Mouse (Mus musculus): ENCODE measurements at regions not wholly inside any gene's neighbourhood (a gene's known extent, or its start where the extent isn't known, plus 50 kb on each side); places are given as distances from the start of the nearest gene placed in this dataset.

GRCm38 (mm10) chr6:37692758-37693157 is 162.8 kb downstream of the Akr1d1 start:
- Histone ChIP-seq H3K9ac (ENCODE audit: insufficient read depth, low read depth) (no peak overlapping the region), H3K79me2 (replicated peaks; ENCODE audit: control insufficient read depth, extremely low read depth, insufficient read depth, poor library complexity, severe bottlenecking) (no peaks in the 10 kb centered on the region), H3K27ac (ENCODE audit: insufficient read depth, low read depth) (no peak overlapping the region), H3K4me3 (replicated peaks in 1 of 3; ENCODE audit: low read depth in 2 of 3, low read length in 2 of 3, poor library complexity in 1 of 3) (no peak overlapping the region), H3K4me2 (ENCODE audit: insufficient read depth, low read depth, poor library complexity, severe bottlenecking) (no peak overlapping the region), H3K36me3 (replicated peaks in 1 of 2; ENCODE audit: control insufficient read depth in 1 of 2, insufficient read depth in 1 of 2, low read length in 1 of 2) (no peaks in the 10 kb centered on the region), H3K9me3 (replicated peaks; ENCODE audit: low read length) (peaks cover 2% of the 10 kb centered on the region), H3K4me1 (ENCODE audit: control insufficient read depth in 1 of 2, insufficient read depth in 2 of 2) (0 out of 4 replicates have a peak, but pooled peaks cover 0 to 9% of the 10 kb centered on the region in 2 experiments), H3K27me3 (replicated peaks) (no peaks in the 10 kb centered on the region)
- no peak for TF ChIP-seq MAX (IDR thresholded peaks at IDR 0.05; ENCODE audit: low read length)
- no peak for TF ChIP-seq NELFE (IDR thresholded peaks at IDR 0.05; ENCODE audit: low read depth, low read length)
- no peak for TF ChIP-seq ZNF384 (IDR thresholded peaks at IDR 0.05; ENCODE audit: low read depth, low read length)
- no peak for TF ChIP-seq POLR2AphosphoS2 (IDR thresholded peaks at IDR 0.05; ENCODE audit: low read depth, low read length)
- TF ChIP-seq ZC3H11A (IDR thresholded peaks at IDR 0.05; ENCODE audit: low read depth, low read length) = no peak
- TF ChIP-seq CTCF (conservative IDR thresholded peaks at IDR 0.05 in 1 of 2, IDR thresholded peaks at IDR 0.05 in 1 of 2; ENCODE audit: low read depth in 2 of 2, low read length in 2 of 2) = no peak
- no peak for TF ChIP-seq MEF2A (IDR thresholded peaks at IDR 0.05; ENCODE audit: borderline replicate concordance, low read depth, low read length)
- TF ChIP-seq MAFK (IDR thresholded peaks at IDR 0.05; ENCODE audit: insufficient replicate concordance, low read length) = no peak
- no peak for TF ChIP-seq RAD21 (IDR thresholded peaks at IDR 0.05; ENCODE audit: low read depth, low read length)
- TF ChIP-seq JUN (IDR thresholded peaks at IDR 0.05; ENCODE audit: insufficient read depth, low read depth, low read length) = no peak
- TF ChIP-seq SIN3A (IDR thresholded peaks at IDR 0.05; ENCODE audit: low read length) = no peak
- TF ChIP-seq PAX5 (IDR thresholded peaks at IDR 0.05; ENCODE audit: low read length) = no peak
- TF ChIP-seq NRF1 (IDR thresholded peaks at IDR 0.05; ENCODE audit: low read depth, low read length) = no peak
- no peak for TF ChIP-seq BHLHE40 (IDR thresholded peaks at IDR 0.05; ENCODE audit: low read depth, low read length)
- TF ChIP-seq MAZ (IDR thresholded peaks at IDR 0.05; ENCODE audit: low read depth, low read length) = no peak
- no peak for TF ChIP-seq E2F4 (IDR thresholded peaks at IDR 0.05; ENCODE audit: insufficient replicate concordance, low read depth, low read length)
- TF ChIP-seq EP300 (IDR thresholded peaks at IDR 0.05; ENCODE audit: low read length) = no peak
- no peak for TF ChIP-seq ZMIZ1 (IDR thresholded peaks at IDR 0.05; ENCODE audit: low read depth, low read length)
- no peak for TF ChIP-seq HCFC1 (IDR thresholded peaks at IDR 0.05; ENCODE audit: low read depth, low read length)
- no peak for DNase-seq (ENCODE audit: extremely low read depth)
- in situ Hi-C loops (cut with MboI; ENCODE audit: low pct_ligation_motif_present, low pct_unique_long_range_greater_than_20kb, low sequenced_read_pairs) (no loop called here), dilution Hi-C loops (cut with MboI; ENCODE audit: extremely low pct_ligation_motif_present, extremely low pct_unique_long_range_greater_than_20kb, low sequenced_read_pairs) (no loop called here)

GRCm38 (mm10) chr6:37696074-37696473 is 166.1 kb downstream of the Akr1d1 start:
- dilution Hi-C loops (cut with MboI; ENCODE audit: extremely low pct_ligation_motif_present, extremely low pct_unique_long_range_greater_than_20kb, low sequenced_read_pairs) = no loop called here
- DNase-seq (ENCODE audit: extremely low read depth) = no peak
- Histone ChIP-seq H3K4me2 (ENCODE audit: insufficient read depth, low read depth, poor library complexity, severe bottlenecking) (no peak overlapping the region), H3K27me3 (replicated peaks) (no peaks in the 10 kb centered on the region), H3K36me3 (replicated peaks in 1 of 2; ENCODE audit: control insufficient read depth in 1 of 2, insufficient read depth in 1 of 2, low read length in 1 of 2) (no peaks in the 10 kb centered on the region), H3K4me1 (ENCODE audit: control insufficient read depth in 1 of 2, insufficient read depth in 2 of 2) (0 out of 4 replicates have a peak, but pooled peaks cover 0 to 9% of the 10 kb centered on the region in 2 experiments), H3K9me3 (replicated peaks; ENCODE audit: low read length) (peaks cover 2% of the 10 kb centered on the region), H3K79me2 (replicated peaks; ENCODE audit: control insufficient read depth, extremely low read depth, insufficient read depth, poor library complexity, severe bottlenecking) (no peaks in the 10 kb centered on the region), H3K4me3 (replicated peaks in 1 of 3; ENCODE audit: low read depth in 2 of 3, low read length in 2 of 3, poor library complexity in 1 of 3) (no peak overlapping the region), H3K9ac (ENCODE audit: insufficient read depth, low read depth) (no peak overlapping the region), H3K27ac (ENCODE audit: insufficient read depth, low read depth) (no peak overlapping the region)
- peak; percentile 74 for TF ChIP-seq TCF12 (IDR thresholded peaks at IDR 0.05; ENCODE audit: low read depth, low read length)
- TF ChIP-seq EP300 (IDR thresholded peaks at IDR 0.05; ENCODE audit: low read length) = peak; percentile 74
- TF ChIP-seq MAFK (IDR thresholded peaks at IDR 0.05; ENCODE audit: insufficient replicate concordance, low read length) = no peak
- TF ChIP-seq ZC3H11A (IDR thresholded peaks at IDR 0.05; ENCODE audit: low read depth, low read length) = no peak
- in situ Hi-C loops (cut with MboI; ENCODE audit: low pct_ligation_motif_present, low pct_unique_long_range_greater_than_20kb, low sequenced_read_pairs) = no loop called here
